Mouse (Mus musculus) stomach, postnatal 0 days (tissue): ENCODE measurements around the gene Camk2b.

Experiments
- CTCF ChIP-seq: IDR thresholded peaks from 2 replicates; pipeline ENCODE4 v1.5.1; 2016; ENCODE audit warnings: antibody characterized with exemption, low read depth, mild to moderate bottlenecking, moderate library complexity
- EP300 ChIP-seq: optimal IDR thresholded peaks from 2 replicates; pipeline ENCODE3; 2016; ENCODE audit warnings: antibody characterized with exemption

GRCm38 (mm10) chr11:5989954-5990593 is 76.1 kb downstream of the Camk2b start:
- no peak for TF ChIP-seq CTCF
- no peak for TF ChIP-seq EP300
